Mouse (Mus musculus): ENCODE measurements around the gene Zscan18. TPM values are rescaled to one million over a fixed set of nuclear protein-coding genes. Genes with fewer than 3 reads are reported as not detected.

Zscan18 gene
- polyA plus RNA-seq (2014; fragmentation: Nextera tagmentation; extraction: Ambion mirVana) = 6.9 and 7.6 TPM in 2 replicates

DNA sequence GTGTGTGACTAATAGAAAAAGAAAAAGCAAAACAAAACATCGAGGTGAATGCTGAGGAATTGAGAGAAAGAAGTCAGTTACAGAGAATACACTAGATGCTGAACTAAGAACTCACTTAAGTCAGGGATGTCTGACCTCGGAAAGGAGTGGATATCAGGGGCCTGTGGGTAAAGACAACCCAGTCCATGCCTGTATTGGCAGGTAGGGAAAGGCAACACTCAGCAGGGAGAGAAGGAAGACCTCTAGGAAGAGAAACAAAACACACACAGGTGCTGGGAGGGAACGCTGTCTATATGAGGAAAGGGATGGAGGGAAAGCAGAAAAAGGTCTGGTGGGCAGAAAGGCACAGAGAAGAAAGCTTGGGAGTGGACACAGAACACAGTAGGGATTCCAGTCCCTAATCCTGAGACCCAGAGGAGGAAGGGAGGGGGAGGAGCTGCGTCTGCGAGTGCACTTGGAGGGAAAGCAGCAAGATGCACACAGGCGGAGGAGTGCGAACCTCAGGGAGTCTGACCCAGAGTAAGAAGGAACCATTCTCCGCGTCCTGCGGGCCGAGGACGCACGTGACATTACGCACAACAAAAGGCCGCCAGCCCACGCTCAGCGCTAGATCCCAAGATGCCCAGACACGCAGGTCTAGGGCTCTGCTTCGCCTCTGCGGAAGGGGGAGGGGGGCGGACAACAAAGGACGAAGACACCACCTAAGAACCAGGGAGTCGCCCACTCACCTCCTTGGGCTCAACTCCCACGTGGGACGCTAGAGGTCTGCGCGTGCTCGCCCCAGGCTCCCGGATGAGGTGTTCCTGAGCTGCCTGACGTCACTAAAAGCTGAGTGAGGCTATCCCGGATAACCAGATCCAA, at the start of gene Zscan18:
Zscan18 (minus strand) TSS at position 770 of the 861 bp plus-strand sequence.
- Histone ChIP-seq H3K4me1 (ENCODE audit: insufficient read depth) (no peaks in the 10 kb centered on the region), H3K27me3 (ENCODE audit: insufficient read depth, low read length) (no peaks in the 10 kb centered on the region), H3K9ac (peak within 1 kb of the TSS; percentile 74), H3K27ac (ENCODE audit: low read depth) (peak within 1 kb of the TSS; percentile 72), H3K4me2 (peak within 1 kb of the TSS; percentile 92), H3K9me3 (ENCODE audit: low read depth, low read length) (0 out of 2 replicates have a peak, but pooled peaks cover 4% of the 10 kb centered on the region), H3K4me3 (ENCODE audit: low read depth, low read length) (peak within 1 kb of the TSS; percentile 48), H3K36me3 (ENCODE audit: insufficient read depth) (peaks cover 20% of the 10 kb centered on the region)
- DNase-seq (peak; percentile 90), ATAC-seq (ENCODE audit: insufficient read depth) (peak; percentile 97)
- 5% methylated on average over 31 of the region's 31 CpGs for WGBS
- no peak for TF ChIP-seq CTCF (IDR thresholded peaks at IDR 0.05; ENCODE audit: low read depth)

DNA sequence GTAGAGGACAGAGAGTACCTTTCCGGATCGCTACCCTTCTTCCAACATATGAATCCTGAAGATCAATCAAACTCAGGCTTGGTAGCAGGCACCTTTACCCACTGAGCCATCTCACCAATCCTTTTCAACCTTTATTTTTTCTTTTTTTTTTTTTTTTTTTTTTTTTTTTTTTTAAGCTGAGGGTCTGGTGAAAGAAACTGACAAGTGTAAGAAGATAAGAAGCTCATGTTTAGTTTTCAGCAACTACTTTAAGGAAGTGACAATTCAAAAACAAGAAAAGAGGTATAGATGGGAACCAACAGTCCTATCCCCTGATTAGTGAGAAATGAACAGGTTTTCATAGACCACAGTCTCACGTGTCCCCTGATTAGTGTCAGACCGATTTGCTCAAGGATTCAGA, 32.3 kb upstream of the Zscan18 start:
- Histone ChIP-seq H3K4me1 (ENCODE audit: insufficient read depth) (no peaks in the 10 kb centered on the region), H3K36me3 (ENCODE audit: insufficient read depth) (peaks cover 45% of the 10 kb centered on the region), H3K27me3 (ENCODE audit: insufficient read depth, low read length) (no peaks in the 10 kb centered on the region), H3K9ac (no peak overlapping the region; the same call in 1 of the 2 replicates), H3K9me3 (ENCODE audit: low read depth, low read length) (peaks cover 37% of the 10 kb centered on the region), H3K4me2 (peak overlapping the region; percentile 65), H3K4me3 (ENCODE audit: low read depth, low read length) (peak overlapping the region; percentile 54), H3K27ac (ENCODE audit: low read depth) (no peak overlapping the region)
- WGBS = 97% methylated on average over 4 of the region's 4 CpGs
- DNase-seq (no peak), ATAC-seq (ENCODE audit: insufficient read depth) (no peak)
- TF ChIP-seq CTCF (IDR thresholded peaks at IDR 0.05; ENCODE audit: low read depth) = no peak

DNA sequence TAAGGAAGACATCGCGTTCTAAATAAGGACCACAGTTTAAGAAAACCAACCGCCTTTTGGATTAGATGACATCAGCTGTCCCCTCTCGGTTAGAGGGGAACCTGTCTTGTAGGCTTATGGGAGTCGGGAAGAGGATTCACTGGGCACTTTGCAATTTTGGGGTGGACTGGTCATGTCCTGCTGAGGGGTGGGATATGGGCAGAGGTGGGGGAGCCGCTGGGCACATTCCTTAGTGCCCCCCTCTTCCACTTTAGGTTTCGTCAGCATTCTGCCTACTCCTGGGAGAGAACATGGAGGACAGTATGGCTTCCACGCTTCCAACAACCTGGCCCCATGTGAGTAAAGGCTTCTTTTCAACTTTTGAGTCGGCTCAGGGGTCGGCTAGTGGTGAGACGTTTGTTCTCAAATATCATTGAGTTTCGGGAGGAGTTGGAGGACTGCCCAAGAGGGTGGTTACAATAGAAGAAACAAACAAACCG, 31.8 kb upstream of the Zscan18 start:
- peaks cover 40% of the 10 kb centered on the region for H3K36me3 ChIP-seq (ENCODE audit: insufficient read depth)
- DNase-seq = peak; percentile 76
- peak overlapping the region; percentile 65 for H3K4me2 ChIP-seq
- H3K27ac ChIP-seq (ENCODE audit: low read depth) = no peak overlapping the region; the same call in 1 of the 2 replicates
- 25% methylated on average over 13 of the region's 13 CpGs for WGBS
- H3K9ac ChIP-seq = peak overlapping the region; percentile 65
- H3K4me1 ChIP-seq (ENCODE audit: insufficient read depth) = no peaks in the 10 kb centered on the region
- H3K27me3 ChIP-seq (ENCODE audit: insufficient read depth, low read length) = no peaks in the 10 kb centered on the region
- no peak for TF ChIP-seq CTCF (IDR thresholded peaks at IDR 0.05; ENCODE audit: low read depth)
- H3K4me3 ChIP-seq (ENCODE audit: low read depth, low read length) = peak overlapping the region; percentile 54
- ATAC-seq (ENCODE audit: insufficient read depth) = peak; percentile 64
- H3K9me3 ChIP-seq (ENCODE audit: low read depth, low read length) = peaks cover 32% of the 10 kb centered on the region

DNA sequence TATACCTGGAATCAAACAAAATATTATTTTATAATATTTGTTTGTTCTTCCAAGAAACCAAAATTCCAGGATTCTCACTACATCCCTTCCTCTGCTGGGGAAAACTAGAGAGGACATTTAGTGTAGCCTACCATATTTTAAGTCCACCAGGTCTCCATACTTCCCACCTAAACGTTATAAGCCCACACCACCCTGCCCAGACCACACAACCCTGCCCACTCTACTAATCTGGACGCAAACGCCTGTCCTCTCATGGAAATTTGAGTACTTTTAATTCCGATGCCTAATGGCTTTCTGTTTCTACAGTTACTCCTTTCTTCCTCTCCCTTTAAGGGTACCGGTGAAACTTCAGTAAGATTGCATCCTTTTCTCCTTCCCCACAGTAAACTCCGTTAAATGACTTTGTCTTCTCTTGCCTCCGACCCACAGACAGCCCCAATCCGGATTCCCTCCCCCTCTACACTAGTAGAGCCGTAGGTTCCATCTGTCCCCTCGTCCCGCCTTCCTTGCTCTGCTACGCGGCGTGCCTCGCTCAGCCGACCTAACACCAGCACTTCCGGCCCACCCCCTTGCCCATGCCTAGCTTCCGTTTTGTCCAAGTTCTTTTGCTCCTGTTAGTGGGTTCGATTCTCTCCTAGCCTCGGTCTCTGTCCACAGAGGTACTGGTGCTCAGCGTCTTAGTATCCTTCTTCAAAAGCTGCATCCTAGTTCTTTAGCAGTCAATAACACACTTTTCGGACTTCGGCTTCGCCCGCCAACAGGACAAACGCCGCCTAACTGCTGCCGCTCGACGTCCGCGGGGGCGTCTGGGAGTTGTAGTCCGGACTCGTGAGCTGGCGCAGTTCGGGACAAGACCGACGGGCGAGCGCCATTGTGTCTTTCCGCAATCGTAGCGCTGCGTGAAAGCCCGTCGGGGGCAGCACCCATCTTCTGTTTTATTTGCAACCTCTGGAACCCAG, 31.0 kb upstream of the Zscan18 start, which contains the start of gene Zfp110:
Zfp110 (plus strand) TSS at position 600 of the 959 bp plus-strand sequence.
- ATAC-seq (ENCODE audit: insufficient read depth) (peak; percentile 99), DNase-seq (peak; percentile 95)
- Histone ChIP-seq H3K27ac (ENCODE audit: low read depth) (peak within 1 kb of the TSS; percentile 78), H3K9ac (peak within 1 kb of the TSS; percentile 65), H3K36me3 (ENCODE audit: insufficient read depth) (peaks cover 34% of the 10 kb centered on the region), H3K9me3 (ENCODE audit: low read depth, low read length) (peaks cover 25% of the 10 kb centered on the region), H3K4me1 (ENCODE audit: insufficient read depth) (no peaks in the 10 kb centered on the region), H3K4me2 (peak within 1 kb of the TSS; percentile 65), H3K27me3 (ENCODE audit: insufficient read depth, low read length) (no peaks in the 10 kb centered on the region), H3K4me3 (ENCODE audit: low read depth, low read length) (peak within 1 kb of the TSS; percentile 54)
- 3% methylated on average over 47 of the region's 47 CpGs for WGBS
- TF ChIP-seq CTCF (IDR thresholded peaks at IDR 0.05; ENCODE audit: low read depth) = 0 out of 2 replicates have a peak, but pooled peaks have one; percentile 18

DNA sequence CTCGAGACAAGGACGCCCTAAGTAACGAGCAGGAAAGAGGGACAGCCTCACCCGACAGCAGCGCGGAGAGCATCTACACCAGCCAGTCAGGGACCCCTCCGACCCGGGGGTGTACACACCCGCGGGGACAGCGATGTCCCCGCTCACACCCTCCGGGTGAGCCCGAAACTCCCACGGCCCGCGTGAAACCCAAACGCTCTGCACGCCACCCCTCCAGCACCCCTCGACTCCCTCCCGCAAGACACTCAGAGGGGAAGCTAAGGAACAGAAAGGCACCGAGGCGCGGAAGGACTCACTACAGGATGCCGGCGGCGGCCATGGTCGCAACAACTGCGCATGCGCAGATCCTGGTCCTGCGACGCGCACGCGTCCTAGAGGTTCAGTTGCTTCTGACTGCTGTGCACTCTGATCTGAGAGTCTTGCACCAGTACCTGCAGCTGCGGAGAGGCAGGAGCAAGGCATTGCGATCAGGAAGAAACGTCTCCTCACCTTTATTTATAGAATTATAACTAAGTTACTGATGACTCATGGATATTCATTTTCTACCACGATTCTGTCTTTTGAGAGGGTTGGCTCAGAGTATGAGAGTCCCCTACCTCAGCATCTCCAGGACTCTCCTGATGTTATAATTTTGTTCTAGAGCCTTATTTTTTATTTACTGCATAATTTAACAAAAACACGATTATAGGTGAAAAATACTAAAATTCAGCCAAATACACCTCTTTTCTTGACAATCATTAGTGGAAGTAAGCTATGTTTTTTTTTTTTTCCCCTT, 15.3 kb upstream of the Zscan18 start, which contains the start of gene Zfp329:
Zfp329 (minus strand) TSS at position 338 of the 775 bp plus-strand sequence.
- Histone ChIP-seq H3K27me3 (ENCODE audit: insufficient read depth, low read length) (no peaks in the 10 kb centered on the region), H3K9ac (peak within 1 kb of the TSS; percentile 82), H3K4me3 (ENCODE audit: low read depth, low read length) (peak within 1 kb of the TSS; percentile 72), H3K36me3 (ENCODE audit: insufficient read depth) (peaks cover 15% of the 10 kb centered on the region), H3K4me2 (peak within 1 kb of the TSS; percentile 64), H3K4me1 (ENCODE audit: insufficient read depth) (peaks cover 2% of the 10 kb centered on the region; the same call in 1 of the 2 replicates), H3K27ac (ENCODE audit: low read depth) (peak within 1 kb of the TSS; percentile 65), H3K9me3 (ENCODE audit: low read depth, low read length) (peaks cover 26% of the 10 kb centered on the region; the same call in 1 of the 2 replicates)
- ATAC-seq (ENCODE audit: insufficient read depth) = peak; percentile 99
- WGBS = under 1% methylated on average over 40 of the region's 40 CpGs
- 0 out of 2 replicates have a peak, but pooled peaks have one; percentile 2 for TF ChIP-seq CTCF (IDR thresholded peaks at IDR 0.05; ENCODE audit: low read depth)
- DNase-seq = peak; percentile 97

DNA sequence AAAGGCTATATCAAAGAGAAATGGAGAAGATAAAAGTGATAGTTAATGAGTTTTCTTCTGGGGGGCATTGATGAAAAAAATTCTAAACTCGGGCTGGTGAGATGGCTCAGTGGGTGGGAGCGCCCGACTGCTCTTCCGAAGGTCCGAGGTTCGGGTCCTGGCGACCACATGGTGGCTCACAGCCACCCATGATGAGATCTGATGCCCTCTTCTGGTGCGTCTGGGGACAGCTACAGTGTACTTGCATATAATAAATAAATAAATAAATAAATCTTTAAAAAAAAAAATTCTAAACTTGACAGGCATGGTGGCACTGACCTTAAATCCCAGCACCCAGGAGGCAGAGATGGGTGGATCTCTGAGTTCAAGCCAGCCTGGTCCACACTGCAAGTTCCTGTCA, 12.1 kb upstream of the Zscan18 start:
- Histone ChIP-seq H3K4me1 (ENCODE audit: insufficient read depth) (peaks cover 2% of the 10 kb centered on the region; the same call in 1 of the 2 replicates), H3K4me2 (no peak overlapping the region), H3K9ac (no peak overlapping the region), H3K4me3 (ENCODE audit: low read depth, low read length) (no peak overlapping the region), H3K36me3 (ENCODE audit: insufficient read depth) (peaks cover 34% of the 10 kb centered on the region), H3K27me3 (ENCODE audit: insufficient read depth, low read length) (no peaks in the 10 kb centered on the region), H3K9me3 (ENCODE audit: low read depth, low read length) (peaks cover 42% of the 10 kb centered on the region), H3K27ac (ENCODE audit: low read depth) (no peak overlapping the region)
- no peak for DNase-seq
- TF ChIP-seq CTCF (IDR thresholded peaks at IDR 0.05; ENCODE audit: low read depth) = no peak
- ATAC-seq (ENCODE audit: insufficient read depth) = no peak
- 98% methylated on average over 8 of the region's 8 CpGs for WGBS

Measured in lung, embryonic 14.5 days (tissue).